Mouse (Mus musculus): ENCODE data around the gene Limk1. TPM values are rescaled to one million over a fixed set of nuclear protein-coding genes. Genes with fewer than 3 reads are reported as not detected.

Limk1 gene
- polyA plus RNA-seq, 1 experiment from 2014 or later = 20.3 TPM

DNA sequence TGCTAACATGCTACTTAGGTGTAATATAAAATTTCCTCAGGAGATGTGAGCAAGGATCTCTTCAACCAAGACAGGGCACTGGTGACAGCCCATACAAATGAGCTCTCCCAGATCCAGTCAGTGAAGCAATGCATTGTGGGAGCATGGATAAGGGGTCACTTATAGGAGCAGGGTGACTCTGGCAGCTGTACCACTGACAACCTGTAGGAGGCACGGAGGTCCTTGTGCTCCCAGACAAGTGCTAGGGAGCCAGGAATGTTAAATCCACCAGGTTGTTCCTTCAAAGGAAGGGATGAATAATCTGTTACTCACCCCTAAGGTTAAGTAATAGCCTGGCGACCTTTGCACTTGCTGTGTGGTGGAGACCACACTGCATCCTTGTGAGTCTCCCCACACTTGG lies 6.7 kb upstream of the Limk1 start:
- Histone ChIP-seq H3K9me3 (no peaks in the 10 kb centered on the region), H3K9ac (no peak overlapping the region), H3K4me1 (replicated peaks) (no peaks in the 10 kb centered on the region), H3K4me2 (no peak overlapping the region), H3K27me3 (no peaks in the 10 kb centered on the region), H3K36me3 (no peaks in the 10 kb centered on the region), H3K27ac (replicated peaks) (no peak overlapping the region), H3K4me3 (no peak overlapping the region)
- no peak for ATAC-seq (ENCODE audit: low read depth)
- 22% methylated on average over 2 of the region's 2 CpGs for WGBS

DNA sequence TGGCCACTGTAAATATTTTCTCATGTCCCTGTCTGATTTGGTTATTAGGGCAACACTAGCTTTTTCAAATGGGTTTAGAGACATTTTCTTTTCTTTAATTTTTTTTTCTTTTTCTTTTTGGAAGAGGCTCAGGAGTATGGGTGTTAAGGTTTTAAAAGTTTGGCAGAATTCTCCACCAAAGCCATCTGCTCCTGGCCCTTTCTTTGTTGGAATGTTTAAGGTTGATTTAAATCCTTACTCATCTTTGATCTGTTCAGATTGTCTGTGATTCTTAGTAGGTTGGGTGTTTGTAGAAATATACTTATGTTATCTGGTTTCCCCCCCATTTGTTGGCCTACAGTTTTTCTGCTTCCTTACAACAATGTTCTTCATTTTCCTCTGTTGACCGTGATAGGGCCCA lies 4.3 kb upstream of the Limk1 start:
- Histone ChIP-seq H3K4me1 (replicated peaks) (peaks cover 2% of the 10 kb centered on the region), H3K27ac (replicated peaks) (no peak overlapping the region), H3K27me3 (no peaks in the 10 kb centered on the region), H3K36me3 (no peaks in the 10 kb centered on the region), H3K9me3 (no peaks in the 10 kb centered on the region), H3K4me2 (no peak overlapping the region), H3K4me3 (no peak overlapping the region), H3K9ac (no peak overlapping the region)
- no peak for ATAC-seq (ENCODE audit: low read depth)
- 87% methylated on average over 1 of the region's 1 CpGs for WGBS

DNA sequence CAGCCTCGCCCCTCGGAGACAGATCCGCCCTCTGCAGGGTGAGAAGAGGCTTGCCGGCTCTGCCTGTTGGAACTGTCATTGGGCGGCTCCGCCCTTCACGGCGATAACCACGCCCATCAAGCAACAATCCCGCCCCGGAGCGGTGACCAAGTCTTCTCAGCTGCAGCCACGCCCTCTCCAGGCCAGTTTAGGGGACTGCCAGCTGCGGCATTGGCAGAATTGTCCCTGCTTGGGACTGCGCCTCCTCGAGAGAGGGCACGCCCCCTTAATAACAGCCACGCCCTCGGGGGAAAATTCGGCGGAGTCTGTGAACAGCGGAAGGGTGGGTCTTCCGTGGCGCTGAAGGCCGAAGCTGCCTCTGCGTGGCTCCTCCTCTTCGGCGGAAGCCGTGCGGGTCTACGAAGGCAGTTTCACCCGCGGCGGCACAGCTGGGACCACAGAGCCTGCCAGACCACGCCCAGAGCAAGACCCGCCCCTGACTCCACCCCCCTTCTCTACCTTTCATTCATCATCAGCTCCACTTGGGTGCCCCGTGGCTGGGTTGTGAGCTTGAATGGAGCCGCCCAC lies 403 bp upstream of the Limk1 start:
- peaks cover 26% of the 10 kb centered on the region for H3K36me3 ChIP-seq
- H3K27me3 ChIP-seq = no peaks in the 10 kb centered on the region
- H3K9ac ChIP-seq = peak overlapping the region; percentile 66
- H3K4me2 ChIP-seq = peak overlapping the region; percentile 82
- WGBS = under 1% methylated on average over 38 of the region's 38 CpGs
- peak overlapping the region; percentile 68 for H3K4me3 ChIP-seq
- ATAC-seq (ENCODE audit: low read depth) = peak; percentile 97
- no peaks in the 10 kb centered on the region for H3K9me3 ChIP-seq
- peak overlapping the region; percentile 90 for H3K27ac ChIP-seq (replicated peaks)
- peaks cover 29% of the 10 kb centered on the region for H3K4me1 ChIP-seq (replicated peaks)

DNA sequence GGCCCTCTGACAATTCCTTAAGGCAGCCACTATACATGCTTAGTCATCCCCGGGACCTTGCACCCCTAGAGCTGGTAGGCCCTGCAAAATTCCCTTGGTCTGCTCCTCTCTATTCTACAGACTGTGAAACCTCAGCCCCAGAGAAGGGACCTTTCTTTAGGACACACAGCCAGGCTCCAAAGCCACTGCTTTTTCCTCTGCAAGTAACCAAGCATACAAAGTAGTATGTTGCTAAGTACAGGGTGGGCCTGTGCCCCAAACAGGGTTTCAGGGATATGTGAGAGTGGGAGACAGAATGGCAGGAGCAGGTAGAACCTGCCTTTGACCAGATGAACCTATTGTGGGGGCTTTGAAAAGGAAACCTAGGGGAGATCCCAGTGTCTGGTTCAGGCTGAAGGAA lies 1.2 kb downstream of the Limk1 start:
- ATAC-seq (ENCODE audit: low read depth) = no peak
- peak overlapping the region; percentile 82 for H3K4me2 ChIP-seq
- peaks cover 29% of the 10 kb centered on the region for H3K4me1 ChIP-seq (replicated peaks)
- WGBS = 88% methylated on average over 1 of the region's 1 CpGs
- no peak overlapping the region for H3K27ac ChIP-seq (replicated peaks)
- H3K36me3 ChIP-seq = peaks cover 38% of the 10 kb centered on the region
- no peaks in the 10 kb centered on the region for H3K9me3 ChIP-seq
- peak overlapping the region; percentile 80 for H3K9ac ChIP-seq
- peak overlapping the region; percentile 68 for H3K4me3 ChIP-seq
- H3K27me3 ChIP-seq = no peaks in the 10 kb centered on the region

DNA sequence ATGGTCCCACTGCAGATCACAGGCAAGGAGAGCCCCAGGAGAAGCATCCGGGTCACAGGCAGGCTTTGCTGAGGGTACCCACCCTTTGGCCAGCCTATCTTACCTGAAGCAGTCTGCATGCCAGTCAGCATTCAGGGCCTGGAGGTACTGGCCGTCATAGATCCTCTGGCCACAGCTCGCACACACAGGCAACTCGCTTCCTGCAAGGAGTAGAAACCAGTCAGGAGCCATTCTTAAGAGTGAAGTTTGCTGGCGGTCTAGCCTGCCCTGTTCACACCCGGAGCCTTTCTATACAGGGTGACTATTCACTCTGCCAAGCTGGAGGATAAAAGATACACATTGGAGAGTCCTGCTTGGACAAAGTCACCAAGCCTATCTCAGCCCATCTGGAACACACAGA lies 1.9 kb downstream of the Limk1 start:
- no peak for ATAC-seq (ENCODE audit: low read depth)
- Histone ChIP-seq H3K9me3 (no peaks in the 10 kb centered on the region), H3K4me2 (peak overlapping the region; percentile 82; the same call in 1 of the 2 replicates), H3K27ac (replicated peaks) (no peak overlapping the region), H3K36me3 (peaks cover 38% of the 10 kb centered on the region), H3K27me3 (no peaks in the 10 kb centered on the region), H3K4me1 (replicated peaks) (peaks cover 29% of the 10 kb centered on the region), H3K9ac (no peak overlapping the region), H3K4me3 (no peak overlapping the region)
- WGBS = 90% methylated on average over 6 of the region's 6 CpGs

DNA sequence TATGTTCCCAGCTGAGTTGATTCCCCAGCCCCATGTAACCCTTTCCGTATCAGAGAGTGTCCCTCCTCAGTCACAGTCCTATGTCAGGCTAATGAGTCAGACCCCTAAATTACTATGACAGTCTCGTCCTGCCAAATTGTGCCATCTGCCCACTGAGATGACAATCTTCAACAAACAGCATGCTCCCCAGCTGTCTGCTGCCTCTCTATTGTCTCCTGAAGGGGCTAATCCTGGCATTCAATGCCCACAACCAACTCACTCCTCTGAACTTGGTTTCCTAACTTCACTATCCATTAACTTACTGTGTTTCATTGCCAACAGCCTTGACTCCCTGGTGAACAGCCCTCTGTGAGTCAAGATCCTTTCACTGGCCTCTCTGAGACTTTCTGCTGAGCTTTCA lies 4.0 kb downstream of the Limk1 start:
- peaks cover 46% of the 10 kb centered on the region for H3K4me1 ChIP-seq (replicated peaks)
- 50% methylated on average over 2 of the region's 2 CpGs for WGBS
- H3K9ac ChIP-seq = no peak overlapping the region
- no peak overlapping the region for H3K4me2 ChIP-seq
- H3K27me3 ChIP-seq = no peaks in the 10 kb centered on the region
- no peak overlapping the region for H3K27ac ChIP-seq (replicated peaks)
- H3K36me3 ChIP-seq = peaks cover 50% of the 10 kb centered on the region
- no peaks in the 10 kb centered on the region for H3K9me3 ChIP-seq
- no peak for ATAC-seq (ENCODE audit: low read depth)
- H3K4me3 ChIP-seq = no peak overlapping the region

DNA sequence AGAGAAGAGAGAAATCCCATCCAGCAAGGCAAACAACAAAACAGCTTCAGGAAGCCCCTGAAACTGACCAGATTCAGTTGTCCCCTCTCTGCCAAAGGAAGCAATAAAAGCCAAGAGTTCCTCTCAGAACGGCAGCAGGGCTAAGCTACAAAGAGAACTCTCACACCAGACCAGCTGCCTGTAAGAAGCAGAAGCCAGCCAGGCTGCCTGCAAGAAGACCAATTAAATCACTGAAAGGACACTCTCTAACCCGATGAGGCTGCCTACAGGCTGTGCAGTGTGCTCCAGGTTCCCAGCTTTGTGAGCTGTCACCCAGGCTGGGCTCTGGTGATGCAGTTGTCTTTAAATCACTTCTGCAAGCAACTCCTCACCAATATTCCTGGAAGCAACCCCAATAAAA lies 4.6 kb downstream of the Limk1 start:
- no peak for ATAC-seq (ENCODE audit: low read depth)
- Histone ChIP-seq H3K9ac (no peak overlapping the region), H3K4me2 (no peak overlapping the region), H3K4me3 (no peak overlapping the region), H3K4me1 (replicated peaks) (peaks cover 52% of the 10 kb centered on the region), H3K9me3 (no peaks in the 10 kb centered on the region), H3K27ac (replicated peaks) (no peak overlapping the region), H3K36me3 (peaks cover 54% of the 10 kb centered on the region), H3K27me3 (no peaks in the 10 kb centered on the region)
- WGBS = 68% methylated on average over 2 of the region's 2 CpGs

DNA sequence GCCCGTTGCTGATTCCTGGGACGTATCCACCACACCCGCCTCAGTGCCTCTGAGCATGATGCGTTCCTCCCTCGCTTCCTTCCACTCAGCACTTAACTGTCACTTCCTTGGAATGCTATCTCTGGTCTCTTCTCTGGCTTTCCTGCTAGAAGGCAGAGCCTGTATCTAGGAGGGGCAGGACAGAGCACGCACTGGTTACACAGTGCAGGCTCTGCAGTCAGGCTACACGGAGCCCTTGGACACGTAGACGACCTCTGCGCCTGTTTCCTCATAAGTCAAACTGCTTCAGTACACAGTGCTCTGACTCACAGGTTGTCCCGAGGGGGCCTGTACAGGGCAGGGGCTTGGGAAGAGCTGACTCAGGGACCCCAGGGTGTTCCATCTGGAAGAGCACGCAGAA lies 8.2 kb downstream of the Limk1 start:
- H3K4me1 ChIP-seq (replicated peaks) = peaks cover 64% of the 10 kb centered on the region
- 79% methylated on average over 12 of the region's 12 CpGs for WGBS
- no peak for ATAC-seq (ENCODE audit: low read depth)
- no peak overlapping the region for H3K4me3 ChIP-seq
- no peaks in the 10 kb centered on the region for H3K27me3 ChIP-seq
- H3K4me2 ChIP-seq = no peak overlapping the region
- peak overlapping the region; percentile 36; the same call in 1 of the 2 replicates for H3K9ac ChIP-seq
- H3K27ac ChIP-seq (replicated peaks) = no peak overlapping the region
- H3K36me3 ChIP-seq = peaks cover 56% of the 10 kb centered on the region
- no peaks in the 10 kb centered on the region for H3K9me3 ChIP-seq

DNA sequence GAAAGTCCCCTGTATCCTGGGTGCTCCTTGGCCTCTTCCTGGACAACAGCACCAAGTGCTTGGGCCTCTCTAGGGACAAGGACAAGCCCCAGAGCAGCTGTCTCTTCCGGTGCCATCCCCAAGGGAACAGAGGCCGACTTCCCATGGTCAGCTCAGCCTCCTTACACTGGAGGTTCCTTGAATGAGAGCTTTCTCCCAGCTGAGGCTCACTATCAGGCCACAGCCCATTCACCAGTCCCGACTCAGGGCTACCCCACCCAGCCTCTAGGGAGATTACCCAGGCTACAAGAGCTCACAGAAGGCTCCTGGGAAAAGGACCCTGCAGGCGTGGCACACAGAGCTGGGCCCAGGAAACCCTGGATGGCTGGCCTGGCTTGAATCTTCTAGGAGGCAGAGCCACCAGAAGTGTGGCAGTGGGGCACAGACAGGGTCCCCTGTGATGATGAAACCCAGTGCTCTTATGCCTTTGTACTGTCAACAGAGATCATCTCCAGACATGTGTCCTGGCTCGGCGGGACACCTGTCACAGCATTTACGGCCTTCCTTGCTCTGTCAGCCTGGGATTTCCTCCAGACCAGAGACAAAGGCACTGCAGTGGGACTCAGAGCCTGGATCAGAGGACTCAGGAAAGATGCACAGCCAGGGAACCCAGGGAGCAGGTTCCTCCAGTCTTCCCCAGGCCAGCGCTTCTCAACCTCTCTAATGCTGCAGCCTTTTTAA lies 9.4 kb downstream of the Limk1 start:
- Histone ChIP-seq H3K4me2 (no peak overlapping the region), H3K4me1 (replicated peaks) (peaks cover 59% of the 10 kb centered on the region), H3K4me3 (no peak overlapping the region), H3K36me3 (peaks cover 46% of the 10 kb centered on the region), H3K27me3 (no peaks in the 10 kb centered on the region), H3K9me3 (no peaks in the 10 kb centered on the region), H3K9ac (peak overlapping the region; percentile 34; the same call in 1 of the 2 replicates), H3K27ac (replicated peaks) (no peak overlapping the region)
- WGBS = 59% methylated on average over 8 of the region's 8 CpGs
- ATAC-seq (ENCODE audit: low read depth) = no peak

DNA sequence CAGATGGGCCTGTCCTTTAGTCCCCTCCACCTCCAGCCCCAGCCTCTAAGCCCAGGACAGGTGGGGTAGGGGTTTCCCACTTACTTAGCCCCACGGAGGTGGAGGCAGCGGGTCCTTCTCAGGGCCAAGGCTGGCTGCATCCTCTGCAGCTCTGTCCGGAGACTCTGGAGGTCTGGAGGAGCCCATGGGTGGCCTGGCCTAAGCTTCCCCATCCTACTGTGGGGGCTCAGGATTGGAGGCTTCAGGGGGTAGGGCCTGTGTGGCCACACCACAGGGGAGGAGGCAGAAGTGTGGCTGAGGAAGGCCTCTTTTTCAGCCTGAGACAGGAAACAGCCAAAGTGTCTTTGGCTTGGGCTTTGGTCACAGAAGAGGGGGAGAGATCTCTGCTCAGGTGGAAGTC lies 10.4 kb downstream of the Limk1 start:
- peaks cover 40% of the 10 kb centered on the region for H3K36me3 ChIP-seq
- H3K27me3 ChIP-seq = no peaks in the 10 kb centered on the region
- peaks cover 57% of the 10 kb centered on the region for H3K4me1 ChIP-seq (replicated peaks)
- H3K9ac ChIP-seq = no peak overlapping the region
- H3K9me3 ChIP-seq = no peaks in the 10 kb centered on the region
- no peak overlapping the region for H3K4me3 ChIP-seq
- H3K27ac ChIP-seq (replicated peaks) = no peak overlapping the region
- 81% methylated on average over 3 of the region's 3 CpGs for WGBS
- no peak for ATAC-seq (ENCODE audit: low read depth)
- H3K4me2 ChIP-seq = no peak overlapping the region

DNA sequence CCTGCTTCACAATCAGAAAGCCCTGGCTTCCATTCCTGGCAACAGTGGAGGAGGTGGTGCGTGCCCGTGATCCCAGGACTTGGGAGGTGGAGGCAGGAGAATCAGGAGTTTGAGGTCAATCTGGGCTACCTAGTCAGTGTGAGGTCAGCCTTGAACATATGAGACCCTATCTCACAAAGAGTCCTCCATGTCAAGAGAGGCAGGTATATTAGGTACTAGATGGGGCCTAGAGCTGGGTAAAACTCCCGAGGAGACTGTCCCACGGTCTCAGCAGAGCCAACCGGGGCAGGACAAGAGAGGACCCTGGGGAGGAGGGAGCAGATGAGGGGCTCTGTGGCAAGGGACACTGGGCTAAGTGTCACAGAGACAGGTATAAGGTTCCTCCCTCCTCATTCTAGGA lies 10.9 kb downstream of the Limk1 start:
- Histone ChIP-seq H3K27ac (replicated peaks) (peak overlapping the region; percentile 90; the same call in 1 of the 2 replicates), H3K4me1 (replicated peaks) (peaks cover 60% of the 10 kb centered on the region), H3K9ac (no peak overlapping the region), H3K4me3 (no peak overlapping the region), H3K27me3 (no peaks in the 10 kb centered on the region), H3K36me3 (peaks cover 40% of the 10 kb centered on the region), H3K4me2 (no peak overlapping the region; the same call in 1 of the 2 replicates), H3K9me3 (no peaks in the 10 kb centered on the region)
- 94% methylated on average over 5 of the region's 5 CpGs for WGBS
- no peak for ATAC-seq (ENCODE audit: low read depth)

DNA sequence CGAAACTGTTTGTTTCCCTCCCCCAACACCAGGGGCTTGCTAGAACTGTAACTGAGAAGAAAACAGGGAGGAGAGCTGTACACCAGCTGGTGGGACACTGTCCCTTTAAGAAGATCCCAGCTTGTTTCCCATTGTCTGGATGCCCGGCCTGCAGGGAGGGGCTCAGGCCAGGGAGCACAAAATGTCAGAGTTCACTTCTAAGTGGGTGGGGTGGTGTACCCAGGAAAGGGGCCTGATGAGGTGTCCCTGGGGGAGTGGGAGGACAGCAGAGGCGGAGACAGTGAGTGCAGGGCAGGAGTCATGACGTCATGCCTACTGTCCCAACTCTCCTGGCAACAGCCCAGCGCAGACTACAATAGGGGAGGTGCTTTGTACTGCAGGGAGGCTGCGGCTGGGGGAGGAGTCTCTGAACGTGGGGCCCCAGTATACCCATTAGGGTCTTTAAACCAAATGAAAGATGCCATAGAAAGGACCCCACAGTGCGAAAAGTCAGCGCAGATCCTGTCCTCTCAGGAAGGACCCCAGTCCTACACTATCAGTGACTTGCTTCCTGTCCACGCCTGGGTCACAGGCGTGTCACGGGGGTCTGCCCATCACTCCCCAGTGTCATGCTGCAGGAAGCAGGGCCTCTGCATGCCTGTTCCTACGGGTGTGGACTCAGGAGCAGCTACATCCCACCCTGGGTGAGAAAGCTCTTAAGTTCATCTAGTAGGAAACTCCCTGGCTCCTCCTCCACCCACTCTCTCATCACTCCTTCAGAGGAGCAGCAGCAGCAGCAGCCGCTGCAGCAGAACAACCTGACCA lies 12.2 kb downstream of the Limk1 start:
- H3K27me3 ChIP-seq = no peaks in the 10 kb centered on the region
- peak overlapping the region; percentile 38 for H3K4me3 ChIP-seq
- WGBS = 2% methylated on average over 14 of the region's 14 CpGs
- peak; percentile 86 for ATAC-seq (ENCODE audit: low read depth)
- H3K4me1 ChIP-seq (replicated peaks) = peaks cover 72% of the 10 kb centered on the region
- peak overlapping the region; percentile 90 for H3K27ac ChIP-seq (replicated peaks)
- H3K9me3 ChIP-seq = no peaks in the 10 kb centered on the region
- H3K4me2 ChIP-seq = peak overlapping the region; percentile 65
- H3K9ac ChIP-seq = peak overlapping the region; percentile 74
- peaks cover 43% of the 10 kb centered on the region for H3K36me3 ChIP-seq

All from neural tube, embryonic 13.5 days (tissue).